Mouse (Mus musculus) kidney, embryonic 16.5 days (tissue): ENCODE measurements at regions not wholly inside any gene's neighbourhood (a gene's known extent, or its start where the extent isn't known, plus 50 kb on each side); places are given as distances from the start of the nearest gene placed in this dataset.

Experiments used
- ATAC-seq: fragments of 200-750 bp; cut with Nextera tagmentation; 2 replicates; pipeline ENCODE4 v1.8.0; 2017; ENCODE audit warnings: moderate TSS enrichment; ENCODE audit not compliant: low FRiP score, low TSS enrichment
- H3K27ac ChIP-seq: fragments of 300-500 bp; sonication (generic); 2 replicates; pipeline ENCODE4 v1.5.1; 2014; ENCODE audit warnings: low read length
- H3K27me3 ChIP-seq: fragments of 300-500 bp; sonication (generic); 2 replicates; pipeline ENCODE4 v1.6.1; 2014; ENCODE audit warnings: low read length, control low read depth, mixed read lengths; ENCODE audit not compliant: insufficient read depth
- H3K36me3 ChIP-seq: fragments of 300-500 bp; sonication (generic); 2 replicates; pipeline ENCODE4 v1.6.1; 2014; ENCODE audit warnings: low read length, control low read depth, mixed read lengths; ENCODE audit not compliant: insufficient read depth
- H3K4me1 ChIP-seq: fragments of 300-500 bp; sonication (generic); 2 replicates; pipeline ENCODE4 v1.6.1; 2014; ENCODE audit warnings: low read length, control low read depth, mixed read lengths; ENCODE audit not compliant: insufficient read depth
- H3K4me2 ChIP-seq: fragments of 300-500 bp; sonication (generic); replicated peaks from 2 replicates; pipeline ENCODE4 v1.6.1; 2014; ENCODE audit warnings: low read depth, low read length
- H3K4me3 ChIP-seq: fragments of 300-500 bp; sonication (generic); 2 replicates; pipeline ENCODE4 v1.5.1; 2014; ENCODE audit warnings: mild to moderate bottlenecking, low read length
- H3K9ac ChIP-seq: fragments of 300-500 bp; sonication (generic); replicated peaks from 2 replicates; pipeline ENCODE4 v1.6.1; 2014; ENCODE audit warnings: low read length
- H3K9me3 ChIP-seq: fragments of 300-500 bp; sonication (generic); 2 replicates; pipeline ENCODE4 v1.6.1; 2016; ENCODE audit warnings: low read length, control low read depth
- WGBS: fragments of 180-500 bp; shearing (Covaris S2); extraction: QIAGEN DNeasy Blood & Tissue Kit; methylation state at CpG from one replicate; pipeline ENCODE4 v1.1.7; 2014; 5-methylcytosine and 5-hydroxymethylcytosine counted together

DNA sequence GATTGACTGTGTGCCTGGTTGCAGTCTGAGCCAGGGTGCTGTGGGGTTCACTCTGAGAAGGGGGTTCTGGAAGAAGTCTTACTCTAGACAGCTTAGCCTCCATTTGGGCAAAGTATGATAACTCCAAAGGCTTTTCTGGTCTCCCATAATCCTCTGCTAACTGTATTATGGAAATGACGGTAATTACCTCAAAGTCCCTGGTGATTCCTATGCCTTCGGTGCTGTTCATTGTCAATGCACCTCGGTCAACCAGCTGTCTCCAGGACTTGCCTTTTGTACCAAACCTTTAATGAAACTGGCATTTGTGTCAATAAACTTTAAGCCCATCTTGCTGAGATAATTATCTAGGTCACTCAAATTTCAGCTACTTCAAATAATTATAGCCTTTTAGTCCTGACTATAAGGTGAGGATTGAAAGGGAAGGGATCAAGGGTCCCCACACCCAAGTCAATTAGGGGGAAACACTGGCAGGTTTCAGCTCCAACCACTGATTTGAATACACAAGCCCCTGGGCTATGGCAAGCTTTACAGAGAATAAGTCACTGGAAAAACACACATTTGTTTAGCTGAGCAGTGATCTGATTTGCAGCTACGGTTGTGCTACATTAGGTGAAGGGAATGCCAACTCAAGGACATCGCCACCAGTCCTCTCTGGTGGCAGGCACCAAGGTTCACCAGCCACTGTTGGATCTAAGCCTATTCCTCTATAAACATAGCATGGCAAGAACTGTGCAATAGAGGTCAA, 177.5 kb downstream of the Cartpt start:
- Histone ChIP-seq H3K36me3 (no peaks in the 10 kb centered on the region), H3K9ac (no peak overlapping the region), H3K4me2 (no peak overlapping the region), H3K27ac (no peak overlapping the region), H3K9me3 (no peaks in the 10 kb centered on the region), H3K4me1 (peaks cover under 1% of the 10 kb centered on the region; the same call in 1 of the 2 replicates), H3K4me3 (no peak overlapping the region), H3K27me3 (no peaks in the 10 kb centered on the region)
- ATAC-seq = no peak
- WGBS = 74% methylated on average over 5 of the region's 5 CpGs

GRCm38 (mm10) chr13:99720566-99720965, 180.3 kb downstream of the Cartpt start:
- Histone ChIP-seq H3K9ac (no peak overlapping the region), H3K4me2 (no peak overlapping the region), H3K4me3 (no peak overlapping the region), H3K9me3 (no peaks in the 10 kb centered on the region), H3K27ac (no peak overlapping the region), H3K4me1 (no peaks in the 10 kb centered on the region), H3K27me3 (no peaks in the 10 kb centered on the region), H3K36me3 (no peaks in the 10 kb centered on the region)
- ATAC-seq = no peak
- WGBS = 37% methylated on average over 3 of the region's 3 CpGs

DNA sequence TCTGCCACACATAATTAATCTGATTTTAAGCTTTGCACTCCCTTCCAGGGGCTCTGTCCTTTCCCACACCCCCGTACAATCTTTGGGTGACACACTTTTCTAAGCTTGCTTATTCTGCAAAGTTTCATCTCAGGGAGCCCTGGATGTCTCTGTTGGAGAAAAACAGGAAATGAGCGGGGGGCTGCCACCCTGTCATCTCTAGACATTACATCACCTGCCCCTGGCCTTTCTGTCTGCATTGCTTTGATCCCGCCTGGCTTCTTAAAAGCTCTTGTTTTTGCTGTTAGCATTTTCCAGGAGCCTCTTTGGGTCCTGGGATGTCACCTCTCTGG, 180.2 kb upstream of the Map1b start:
- H3K4me2 ChIP-seq = no peak overlapping the region
- H3K4me1 ChIP-seq = no peaks in the 10 kb centered on the region
- WGBS = 41% methylated on average over 3 of the region's 3 CpGs
- no peak overlapping the region for H3K27ac ChIP-seq
- no peaks in the 10 kb centered on the region for H3K9me3 ChIP-seq
- H3K4me3 ChIP-seq = no peak overlapping the region
- ATAC-seq = no peak
- no peak overlapping the region for H3K9ac ChIP-seq
- H3K27me3 ChIP-seq = no peaks in the 10 kb centered on the region
- H3K36me3 ChIP-seq = no peaks in the 10 kb centered on the region

- Histone ChIP-seq H3K36me3 (no peaks in the 10 kb centered on the region), H3K27me3 (no peaks in the 10 kb centered on the region), H3K4me2 (no peak overlapping the region), H3K9ac (no peak overlapping the region), H3K9me3 (no peaks in the 10 kb centered on the region), H3K27ac (no peak overlapping the region), H3K4me1 (no peaks in the 10 kb centered on the region), H3K4me3 (no peak overlapping the region)
- 65% methylated on average over 7 of the region's 7 CpGs for WGBS
- ATAC-seq = no peak
Observed at GRCm38 (mm10) chr13:99695874-99696558, 179.7 kb upstream of the Map1b start.

- ATAC-seq = no peak
- Histone ChIP-seq H3K4me1 (no peaks in the 10 kb centered on the region), H3K9me3 (peaks cover 3% of the 10 kb centered on the region; the same call in 1 of the 2 replicates), H3K4me2 (no peak overlapping the region), H3K27me3 (no peaks in the 10 kb centered on the region), H3K4me3 (no peak overlapping the region), H3K9ac (no peak overlapping the region), H3K27ac (no peak overlapping the region), H3K36me3 (no peaks in the 10 kb centered on the region)
- WGBS = 78% methylated on average over 3 of the region's 3 CpGs
Observed at GRCm38 (mm10) chr13:99679934-99680333, 163.6 kb upstream of the Map1b start.

DNA sequence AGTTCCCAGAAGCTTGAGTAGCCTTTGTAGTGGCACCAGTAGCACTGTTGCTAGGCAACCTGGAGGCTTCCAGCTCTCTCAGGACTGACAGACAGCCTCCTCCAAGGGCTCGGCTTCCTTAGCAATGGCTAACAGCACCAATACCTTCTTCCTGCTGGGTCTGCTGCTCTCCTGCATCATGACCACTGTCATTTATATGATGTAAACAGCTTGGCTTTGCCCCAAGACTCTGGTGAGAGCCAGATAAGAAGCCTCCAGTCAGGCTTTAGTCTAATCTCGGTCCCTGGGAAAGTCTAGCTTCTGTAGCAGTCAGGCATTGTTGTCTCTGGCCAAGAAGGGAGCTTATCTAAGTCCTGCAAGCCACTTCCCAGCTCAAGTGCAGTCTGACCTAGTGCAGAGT, 163.1 kb upstream of the Map1b start:
- 50% methylated on average over 2 of the region's 2 CpGs for WGBS
- H3K27ac ChIP-seq = no peak overlapping the region
- no peaks in the 10 kb centered on the region for H3K4me1 ChIP-seq
- peaks cover 3% of the 10 kb centered on the region; the same call in 1 of the 2 replicates for H3K9me3 ChIP-seq
- H3K9ac ChIP-seq = no peak overlapping the region
- no peak overlapping the region for H3K4me3 ChIP-seq
- no peaks in the 10 kb centered on the region for H3K36me3 ChIP-seq
- ATAC-seq = no peak
- no peak overlapping the region for H3K4me2 ChIP-seq
- no peaks in the 10 kb centered on the region for H3K27me3 ChIP-seq

GRCm38 (mm10) chr13:99676393-99676792, 160.1 kb upstream of the Map1b start:
- 21% methylated on average over 1 of the region's 1 CpGs for WGBS
- H3K4me3 ChIP-seq = no peak overlapping the region
- no peak for ATAC-seq
- no peaks in the 10 kb centered on the region for H3K36me3 ChIP-seq
- no peaks in the 10 kb centered on the region for H3K4me1 ChIP-seq
- no peak overlapping the region for H3K9ac ChIP-seq
- peaks cover 3% of the 10 kb centered on the region; the same call in 1 of the 2 replicates for H3K9me3 ChIP-seq
- H3K27ac ChIP-seq = no peak overlapping the region
- no peaks in the 10 kb centered on the region for H3K27me3 ChIP-seq
- no peak overlapping the region for H3K4me2 ChIP-seq

- 67% methylated on average over 5 of the region's 5 CpGs for WGBS
- Histone ChIP-seq H3K27ac (no peak overlapping the region), H3K4me2 (no peak overlapping the region), H3K36me3 (no peaks in the 10 kb centered on the region), H3K27me3 (no peaks in the 10 kb centered on the region), H3K4me3 (no peak overlapping the region), H3K9ac (no peak overlapping the region), H3K4me1 (no peaks in the 10 kb centered on the region), H3K9me3 (peaks cover 3% of the 10 kb centered on the region; the same call in 1 of the 2 replicates)
- no peak for ATAC-seq
Observed at GRCm38 (mm10) chr13:99675951-99676350, 159.6 kb upstream of the Map1b start.

- Histone ChIP-seq H3K4me2 (no peak overlapping the region), H3K27me3 (no peaks in the 10 kb centered on the region), H3K27ac (no peak overlapping the region), H3K36me3 (no peaks in the 10 kb centered on the region), H3K4me3 (no peak overlapping the region), H3K9me3 (no peaks in the 10 kb centered on the region), H3K9ac (no peak overlapping the region), H3K4me1 (no peaks in the 10 kb centered on the region)
- 67% methylated on average over 1 of the region's 1 CpGs for WGBS
- no peak for ATAC-seq
Observed at GRCm38 (mm10) chr13:99672714-99673113, 156.4 kb upstream of the Map1b start.

DNA sequence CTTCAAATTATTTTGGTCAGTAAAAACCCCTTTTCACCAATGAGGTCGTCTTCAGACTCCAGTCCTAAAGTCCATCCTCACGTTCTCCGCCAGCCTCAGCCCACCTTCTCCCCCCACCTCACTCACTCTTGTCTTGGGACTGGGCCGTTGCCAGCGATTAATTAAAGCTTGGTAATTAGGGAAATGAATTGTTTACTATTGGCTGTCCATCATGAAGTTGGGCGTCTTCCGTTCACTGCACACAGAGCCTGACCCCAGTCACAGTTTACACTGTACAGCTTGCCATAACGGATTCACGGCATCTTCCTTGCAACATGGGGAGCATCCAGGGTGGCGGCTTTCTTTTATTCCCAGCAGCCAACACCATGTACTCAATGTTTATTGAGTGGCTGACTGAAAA, 155.4 kb upstream of the Map1b start:
- H3K27ac ChIP-seq = no peak overlapping the region
- no peak for ATAC-seq
- H3K4me1 ChIP-seq = no peaks in the 10 kb centered on the region
- no peak overlapping the region for H3K9ac ChIP-seq
- H3K36me3 ChIP-seq = no peaks in the 10 kb centered on the region
- no peaks in the 10 kb centered on the region for H3K9me3 ChIP-seq
- 72% methylated on average over 10 of the region's 10 CpGs for WGBS
- H3K4me2 ChIP-seq = no peak overlapping the region
- no peak overlapping the region for H3K4me3 ChIP-seq
- no peaks in the 10 kb centered on the region for H3K27me3 ChIP-seq
